Mouse (Mus musculus) retina, postnatal 1 day (tissue): Measurements from ENCODE around the gene Smurf2.
A peak's percentile ranks its signal among the peaks of the same experiment; 100 is the strongest.
"Not testable (repeated sequence)": the region's sequence is repeated elsewhere in the genome, so short reads cannot be mapped to it uniquely, and the experiment has no call there.

Experiments
- DNase-seq: peaks from one replicate; pipeline ENCODE4 v3.0.0-alpha.2; 2012

Smurf2 gene

GRCm38 (mm10) chr11:106899804-106900203 is 20.7 kb downstream of the Smurf2 start:
- DNase-seq = no peak

GRCm38 (mm10) chr11:106896561-106897168 is 23.9 kb downstream of the Smurf2 start:
- no peak for DNase-seq

DNA sequence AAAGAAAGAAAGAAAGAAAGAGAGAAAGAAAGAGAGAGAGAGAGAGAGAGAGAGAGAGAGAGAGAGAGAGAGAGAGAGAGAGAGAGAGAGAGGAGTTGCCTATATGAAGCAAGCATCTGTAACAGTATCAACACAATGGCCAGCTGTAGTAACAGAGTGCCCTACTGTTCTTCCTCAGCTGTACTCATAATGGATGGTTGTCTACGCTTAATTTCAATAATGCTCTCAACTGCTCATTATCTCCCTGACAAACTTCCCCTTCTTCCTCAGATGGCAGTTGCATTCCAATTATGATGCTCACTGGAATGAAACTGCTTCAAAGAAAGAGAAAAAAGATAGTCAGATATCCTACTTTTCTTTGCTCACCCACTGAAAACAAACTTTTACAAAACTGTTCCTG is 36.9 kb downstream of the Smurf2 start:
- peak; percentile 87 for DNase-seq

DNA sequence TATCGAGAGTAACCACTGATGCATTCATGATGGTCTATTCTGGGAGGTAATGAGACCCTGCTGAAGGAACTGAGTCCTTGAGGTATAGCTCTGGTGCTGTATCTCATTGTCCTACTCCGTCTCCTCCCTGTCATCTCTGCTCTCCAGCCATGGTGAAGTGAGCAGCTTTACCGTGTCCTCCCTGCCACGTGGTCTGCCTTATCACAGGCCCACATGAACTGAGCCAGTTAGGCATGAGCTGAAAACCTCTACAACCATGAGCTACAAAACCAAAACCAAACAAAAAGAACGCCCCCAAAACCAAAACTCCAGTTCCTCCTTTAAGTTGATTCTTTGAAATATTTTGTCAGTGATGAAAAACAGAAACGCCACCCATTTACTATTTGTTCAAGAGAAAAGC is 47.9 kb downstream of the Smurf2 start:
- no peak for DNase-seq

- DNase-seq = peak; percentile 51
Observed at GRCm38 (mm10) chr11:106851438-106851837, 69.1 kb downstream of the Smurf2 start.

GRCm38 (mm10) chr11:106842002-106842401 is 78.5 kb downstream of the Smurf2 start:
- no peak for DNase-seq

GRCm38 (mm10) chr11:106828079-106828478 is 92.4 kb downstream of the Smurf2 start:
- no peak for DNase-seq

GRCm38 (mm10) chr11:106824403-106824802 is 96.1 kb downstream of the Smurf2 start:
- DNase-seq = no peak

DNA sequence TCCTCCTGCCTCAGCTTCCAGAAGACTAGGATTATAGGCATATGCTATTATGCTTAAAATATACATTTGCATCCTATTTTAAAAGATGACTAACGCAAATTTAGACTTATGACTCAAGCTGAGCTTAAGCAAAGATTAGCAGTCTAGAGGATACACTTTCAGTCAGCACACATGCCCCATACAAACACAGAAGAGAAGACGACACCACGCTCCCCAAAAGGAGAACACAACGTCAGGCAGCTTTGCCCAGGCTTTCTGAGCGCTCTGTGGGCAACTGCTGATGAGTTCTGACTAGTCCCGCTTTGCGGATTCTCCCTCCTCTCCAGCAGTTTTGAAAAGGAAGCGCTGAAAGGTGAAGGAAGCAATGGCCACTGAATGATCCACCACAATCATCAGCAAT is 96.8 kb downstream of the Smurf2 start:
- DNase-seq = no peak

DNA sequence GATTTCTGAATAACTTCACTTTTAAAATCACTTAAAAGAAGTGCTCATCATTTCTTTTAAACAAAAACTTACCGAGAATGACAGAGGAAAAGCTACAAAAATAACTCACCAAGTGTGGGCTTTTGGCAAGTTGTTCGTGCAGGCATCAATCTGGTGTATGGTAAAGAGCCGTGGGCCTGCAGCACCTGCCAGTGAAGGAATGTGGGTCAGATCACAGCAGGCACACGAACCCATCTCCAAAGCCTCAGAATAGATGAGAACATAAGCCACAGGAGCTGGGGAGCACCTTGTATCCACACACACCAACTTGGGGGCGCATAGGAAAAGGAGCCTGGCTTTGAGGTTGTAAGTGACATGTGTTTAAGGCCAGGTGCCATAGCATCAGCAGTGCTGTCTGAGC is 97.6 kb downstream of the Smurf2 start:
- peak; percentile 42 for DNase-seq

DNA sequence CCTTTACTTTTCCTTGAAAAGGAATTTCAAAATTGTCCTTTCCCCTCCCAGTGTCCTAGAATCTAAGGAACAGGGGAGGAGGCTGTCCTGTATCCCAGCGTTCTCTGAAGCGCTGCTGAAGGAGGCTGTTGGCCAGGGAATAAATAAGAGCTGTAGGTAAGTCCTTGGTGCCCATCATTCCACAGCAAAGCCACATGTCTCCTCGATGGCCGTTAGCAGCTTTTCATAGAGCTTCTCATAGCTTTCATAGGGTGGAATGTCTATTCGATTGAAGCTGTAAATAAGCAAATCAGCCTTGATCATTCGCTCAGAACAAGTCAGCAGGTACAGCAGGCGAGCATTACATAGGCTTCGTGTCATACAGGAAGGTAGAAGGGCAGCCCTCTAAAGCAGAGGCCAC is 98.0 kb downstream of the Smurf2 start:
- DNase-seq = no peak

DNA sequence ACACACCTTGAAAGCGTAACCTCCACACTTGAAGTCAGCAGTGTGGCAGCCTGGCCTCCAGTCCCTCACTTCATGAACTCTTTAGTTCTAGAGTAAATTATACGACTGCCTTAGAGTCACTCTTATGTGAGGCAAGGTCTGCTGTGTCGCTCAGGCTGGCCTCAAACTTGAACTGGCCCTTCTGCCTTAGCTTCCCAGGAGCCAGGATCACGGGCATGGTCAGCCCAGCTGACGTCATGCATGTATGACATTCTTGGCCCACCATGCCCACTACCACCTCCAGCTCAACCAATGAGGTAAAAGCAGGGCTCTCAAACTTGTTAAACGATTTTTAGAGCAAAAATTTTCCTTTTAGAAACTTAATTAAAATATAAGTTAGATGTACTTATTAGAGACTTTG is 99.1 kb downstream of the Smurf2 start:
- DNase-seq = no peak

DNA sequence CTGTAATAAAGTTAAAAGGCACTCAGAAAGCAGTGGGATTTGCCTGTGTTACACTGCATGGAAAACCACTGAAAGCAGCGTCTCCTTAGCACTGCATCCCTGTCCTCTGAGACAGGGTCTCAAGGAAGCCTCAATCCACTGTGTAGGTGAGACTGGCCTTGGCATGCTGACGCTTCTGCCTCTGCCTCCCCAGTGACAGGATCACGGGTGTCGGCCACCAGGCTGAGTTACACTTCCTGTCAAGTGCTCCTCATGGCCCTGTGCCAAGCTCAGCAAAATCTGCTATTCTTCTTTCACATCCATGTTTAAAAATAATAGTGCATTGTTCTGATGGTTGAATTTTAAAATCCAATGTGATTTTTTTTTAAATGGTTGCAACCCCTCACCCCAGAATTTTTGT is 99.5 kb downstream of the Smurf2 start:
- DNase-seq = no peak

- DNase-seq = peak; percentile 62
Observed at GRCm38 (mm10) chr11:106820252-106820651, 100.3 kb downstream of the Smurf2 start.

DNA sequence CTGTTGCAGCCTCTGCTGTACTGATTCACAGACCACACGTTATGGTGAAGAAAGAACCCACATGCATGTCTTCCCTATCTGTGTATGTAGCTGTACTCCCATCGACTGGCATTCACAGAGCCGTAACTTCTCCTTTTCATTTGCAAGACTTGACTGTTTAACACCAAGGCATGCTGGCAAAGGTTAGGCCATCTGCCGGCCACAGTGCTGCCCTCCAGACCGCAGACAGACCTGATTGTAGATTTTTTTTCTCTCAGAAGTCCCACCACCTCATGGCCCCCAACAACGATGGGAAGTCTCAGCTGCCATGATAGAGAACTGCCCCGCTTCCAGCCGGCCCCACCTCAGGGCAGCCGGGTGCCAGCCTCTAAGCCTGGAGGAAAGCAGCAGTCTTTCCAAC is 100.9 kb downstream of the Smurf2 start:
- DNase-seq = no peak

GRCm38 (mm10) chr11:106818341-106818740 is 102.2 kb downstream of the Smurf2 start:
- peak; percentile 71 for DNase-seq

GRCm38 (mm10) chr11:106817808-106818207 is 102.7 kb downstream of the Smurf2 start:
- peak; percentile 31 for DNase-seq

GRCm38 (mm10) chr11:106817156-106817555 is 103.4 kb downstream of the Smurf2 start:
- DNase-seq = no peak

DNA sequence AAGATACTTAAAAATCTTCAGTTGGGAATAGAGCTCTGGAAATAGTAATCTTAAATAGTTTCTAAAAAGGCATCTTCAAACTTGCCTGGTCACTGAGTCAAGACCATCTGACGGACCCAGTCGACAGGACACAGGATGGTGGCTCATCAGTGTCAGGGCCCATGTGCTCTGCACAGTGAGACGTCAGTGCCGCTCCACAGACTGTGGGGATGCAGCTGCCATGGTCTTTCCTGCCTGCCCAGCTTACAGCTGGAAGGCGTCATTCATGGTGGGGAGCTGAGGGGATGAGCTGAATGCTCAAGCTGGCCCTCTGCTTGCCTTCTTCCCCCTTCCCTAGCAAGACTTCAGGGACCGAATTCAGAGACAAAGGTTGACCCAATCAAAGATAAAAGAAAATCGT is 104.2 kb downstream of the Smurf2 start:
- DNase-seq = no peak

DNA sequence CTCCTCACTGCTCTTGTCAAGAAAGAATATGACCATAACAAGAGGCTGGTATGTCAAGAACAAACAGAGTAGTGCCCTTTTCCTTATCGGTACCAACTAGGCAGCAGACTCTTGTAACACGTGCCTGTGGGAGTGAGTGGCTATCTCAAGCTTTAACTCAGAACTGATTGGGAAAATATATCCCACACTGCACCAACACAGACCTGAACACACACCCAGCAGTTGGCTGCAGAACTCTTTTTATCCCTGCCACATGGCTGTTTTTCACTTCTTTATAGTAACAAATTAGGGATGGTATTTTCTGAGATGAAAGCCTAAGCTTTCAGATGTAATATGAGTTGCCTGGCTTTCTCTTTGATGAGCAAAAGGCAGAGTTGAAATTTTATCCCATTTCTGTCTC is 104.8 kb downstream of the Smurf2 start:
- no peak for DNase-seq

GRCm38 (mm10) chr11:106815331-106815730 is 105.2 kb downstream of the Smurf2 start:
- DNase-seq = no peak

GRCm38 (mm10) chr11:106814601-106815320 is 105.8 kb downstream of the Smurf2 start:
- DNase-seq = no peak

DNA sequence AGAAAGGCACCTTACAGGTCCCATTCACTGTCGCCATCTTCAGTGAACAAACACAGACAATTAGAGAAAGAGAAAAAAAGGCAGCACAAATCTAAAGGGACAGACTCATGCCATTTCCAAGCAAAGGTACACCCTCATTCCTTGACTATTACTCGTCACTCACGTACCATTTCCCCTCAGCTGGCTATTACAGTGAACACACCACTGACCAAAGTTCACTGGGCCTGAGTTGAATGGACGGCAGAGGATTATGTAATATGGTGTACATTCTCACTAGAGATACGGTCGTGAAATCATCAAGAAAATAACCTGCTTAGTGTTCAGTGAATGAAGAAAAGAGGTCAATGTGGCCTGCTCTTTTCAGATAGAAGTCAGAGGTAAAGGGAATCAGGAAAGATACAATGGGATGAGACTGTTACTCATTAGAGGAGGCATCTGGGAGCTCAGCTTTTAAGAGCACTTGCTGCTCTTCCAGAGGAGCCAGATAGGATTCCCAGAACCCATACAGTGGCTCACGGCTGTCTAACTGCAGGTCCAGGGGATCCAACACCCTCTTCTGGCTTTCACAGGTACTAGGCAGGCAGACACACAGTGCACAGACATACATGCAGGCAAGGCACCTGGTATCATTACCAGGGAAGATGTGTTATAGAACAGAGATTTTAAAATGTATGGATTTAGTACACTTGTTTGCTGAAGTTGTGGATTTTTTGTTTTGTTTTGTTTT is 107.9 kb downstream of the Smurf2 start:
- no peak for DNase-seq

DNA sequence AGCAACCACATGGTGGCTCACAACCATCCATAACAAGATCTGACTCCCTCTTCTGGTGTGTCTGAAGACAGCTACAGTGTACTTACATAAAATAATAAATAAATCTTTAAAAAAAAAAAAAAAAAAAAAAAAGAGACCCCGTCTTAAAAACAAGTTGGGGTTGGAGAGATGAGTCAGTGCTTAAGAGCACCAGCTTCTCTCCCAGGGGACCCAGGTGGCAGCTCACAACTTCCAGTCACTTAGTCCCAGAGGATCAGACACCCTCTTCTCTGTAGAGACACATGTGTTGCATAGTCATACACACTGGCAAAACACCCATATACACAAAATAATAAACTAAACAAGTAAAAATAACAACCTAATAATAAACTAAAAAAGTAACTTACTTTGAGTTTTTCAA is 113.1 kb downstream of the Smurf2 start:
- not testable (repeated sequence) for DNase-seq
